Mouse (Mus musculus) heart, postnatal 10 days (tissue): ENCODE results near the gene Dpyd. TPM values are rescaled to one million over a fixed set of nuclear protein-coding genes. Genes with fewer than 3 reads are reported as not detected.

Source experiments
- DNase-seq, 2 experiments: peaks; one replicate each; pipeline ENCODE4 v3.0.0; 2021
- intact Hi-C: fragments of 180-260 bp; cut with DNase I; formaldehyde crosslinking; loops from one replicate; pipeline ENCODE4 v1.15.1; 2025
- total RNA-seq, 2 experiments: library from RNA; stranded (reverse); gene quantifications; 2 replicates each; pipeline ENCODE4 v1.2.3; 2021

Gene Dpyd
- total RNA-seq, 2 experiments from 2014 or later, result 4.7 to 4.9 TPM

DNA sequence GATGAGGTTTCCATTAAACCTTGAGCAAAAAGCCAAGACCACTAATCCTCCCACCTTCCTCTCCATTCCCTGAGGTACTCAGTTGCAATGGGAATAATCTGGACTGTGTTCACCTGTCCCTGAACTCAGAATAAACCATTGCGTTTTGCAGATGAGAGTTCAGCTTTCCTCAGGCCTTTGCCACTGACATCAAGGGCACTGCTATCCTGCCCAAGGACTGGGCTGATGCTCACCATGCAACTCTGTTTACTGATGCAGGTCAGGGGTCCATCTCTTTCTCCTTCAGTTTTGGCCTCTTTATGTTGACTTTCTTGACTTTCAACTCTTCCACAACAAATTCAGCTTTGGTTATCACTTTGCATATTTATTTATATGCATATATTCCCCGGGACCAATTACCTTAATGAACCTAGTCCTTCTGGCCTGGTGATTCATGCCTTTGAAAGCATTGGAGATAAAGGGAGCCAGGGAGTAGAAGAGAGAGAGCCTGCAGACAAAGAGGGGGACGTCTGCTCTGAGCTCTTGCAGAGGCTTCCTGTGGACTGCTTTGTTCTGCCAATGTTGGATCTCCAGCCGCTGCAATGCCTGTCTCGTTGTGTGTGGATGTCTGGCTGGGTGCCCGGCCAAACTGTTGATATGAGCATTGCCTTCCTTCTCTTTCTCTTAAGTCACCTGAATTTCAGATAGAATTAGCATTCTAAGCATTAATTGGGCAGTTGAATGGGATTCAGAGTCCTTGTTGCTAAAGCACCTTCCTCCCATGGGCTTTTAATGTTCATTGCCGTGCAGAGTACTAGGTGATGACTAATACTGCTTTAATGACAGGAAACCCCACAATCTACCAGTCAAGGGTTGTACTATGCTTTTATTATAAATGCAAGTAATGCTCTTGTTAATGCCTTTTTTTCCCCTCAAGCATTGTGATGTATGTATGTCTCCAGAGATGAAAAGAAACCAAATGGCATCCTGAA lies 771.7 kb downstream of the Dpyd start:
- peak; percentile 15 to 22 for DNase-seq
- intact Hi-C loops, result no loop called here

DNA sequence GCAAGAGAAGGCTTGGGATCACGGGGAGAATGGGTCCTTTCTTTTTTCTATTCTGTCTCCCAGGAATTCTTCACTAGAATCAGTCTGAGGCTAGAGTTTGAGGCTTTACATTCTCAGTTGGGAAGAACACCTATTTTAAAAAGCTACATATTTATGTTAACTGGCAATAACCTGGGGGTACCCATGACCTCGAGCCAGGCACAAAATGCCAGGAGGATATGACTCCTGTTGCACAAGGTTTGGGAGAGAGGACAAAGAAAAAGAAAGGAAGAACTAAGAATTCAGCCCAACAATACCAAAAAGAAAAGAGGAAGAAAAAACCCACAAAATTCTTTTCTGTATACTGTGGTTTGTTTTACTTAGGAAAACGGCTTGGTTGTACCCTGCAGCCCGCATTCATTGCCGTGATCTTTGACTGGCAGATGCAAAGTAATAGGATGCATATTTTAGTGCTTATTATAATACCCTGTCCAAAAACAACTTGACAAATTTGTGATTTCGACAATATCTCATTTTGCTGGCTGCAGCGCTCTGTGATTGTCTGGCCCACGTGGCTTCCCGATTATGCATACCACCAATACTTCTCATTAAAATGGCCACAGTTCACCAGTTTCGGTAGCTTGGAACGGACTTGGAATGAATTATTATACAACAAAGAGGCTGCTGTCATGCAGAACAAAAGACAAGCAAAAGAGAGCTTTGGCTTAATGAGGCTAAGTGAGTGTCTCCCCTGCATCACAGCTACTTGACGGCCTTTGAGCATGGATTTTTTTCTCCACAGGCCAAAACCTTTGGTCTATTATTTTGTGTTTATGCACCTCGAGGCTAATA lies 799.8 kb downstream of the Dpyd start:
- intact Hi-C loops, result no loop called here

DNA sequence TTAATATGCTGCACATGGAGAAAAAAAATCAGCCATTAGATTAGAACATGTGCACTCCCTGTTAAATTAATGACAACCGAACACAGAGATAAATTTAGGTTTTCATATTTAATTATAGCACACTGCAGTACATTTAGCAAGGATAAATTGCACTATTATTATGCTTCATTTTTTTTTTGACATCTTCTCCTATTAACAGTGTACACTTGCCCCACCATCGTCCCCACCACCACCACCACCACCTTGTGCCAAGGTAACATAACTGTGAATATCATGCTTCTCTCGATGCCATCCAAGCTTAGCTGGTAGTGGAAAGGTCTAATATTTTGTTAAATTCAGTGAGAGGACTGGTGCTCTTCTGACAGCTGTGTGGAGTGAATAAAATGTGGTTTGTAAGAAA lies 800.5 kb downstream of the Dpyd start:
- intact Hi-C loops, result no loop called here
- DNase-seq, result no peak

More for the DNA sequence above, 799.8 kb downstream of the Dpyd start:
- no peak for DNase-seq

GRCm38 (mm10) chr3:119368931-119369330 lies 807.0 kb downstream of the Dpyd start:
- DNase-seq, result no peak
- intact Hi-C loops, result no loop called here

GRCm38 (mm10) chr3:119381119-119381518 lies 819.2 kb downstream of the Dpyd start:
- DNase-seq, result no peak
- intact Hi-C loops, result no loop called here

DNA sequence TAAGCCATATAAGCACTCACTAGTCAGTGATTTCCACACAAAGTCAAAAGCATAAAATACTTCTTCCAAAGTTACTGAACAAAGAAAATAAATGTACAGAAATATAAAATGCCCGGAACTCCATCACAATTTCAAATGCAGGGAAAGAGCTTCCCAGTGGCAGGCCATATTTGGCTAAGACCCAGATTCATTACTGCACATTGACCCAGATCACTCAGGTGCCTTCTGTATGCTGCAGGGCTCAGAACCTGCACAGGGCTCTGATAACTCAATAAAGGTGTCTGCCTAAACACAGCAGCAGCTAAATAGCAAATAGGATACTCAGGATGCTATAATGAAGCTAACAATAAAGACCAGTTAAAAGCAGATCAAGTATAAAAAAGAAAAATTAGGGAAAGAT lies 820.5 kb downstream of the Dpyd start:
- intact Hi-C loops, result no loop called here
- no peak for DNase-seq

- DNase-seq, result no peak
- intact Hi-C loops, result no loop called here
Measured at GRCm38 (mm10) chr3:119387332-119388105, 825.6 kb downstream of the Dpyd start.

DNA sequence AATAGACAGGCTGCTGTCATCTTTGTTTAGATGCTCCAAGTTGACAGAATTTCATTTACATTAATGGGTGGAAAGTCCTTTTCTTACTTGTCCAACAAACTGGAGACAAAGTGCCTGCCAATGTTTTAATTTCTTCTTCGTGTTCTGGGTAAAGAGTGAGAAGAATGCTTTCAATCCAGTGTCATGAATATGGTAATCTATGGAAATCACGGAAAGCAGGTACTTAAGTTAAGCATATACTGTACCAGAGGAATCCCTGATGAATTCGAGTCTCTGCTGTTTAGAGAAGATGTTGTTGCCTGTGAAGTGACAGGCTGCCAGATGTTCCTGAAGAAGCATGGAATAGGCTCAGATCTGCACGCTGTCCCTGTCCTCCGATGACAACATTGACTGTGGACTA lies 835.3 kb downstream of the Dpyd start:
- intact Hi-C loops, result no loop called here
- DNase-seq, result no peak

GRCm38 (mm10) chr3:119402836-119403728 lies 841.2 kb downstream of the Dpyd start:
- intact Hi-C loops, result no loop called here

GRCm38 (mm10) chr3:119419087-119419709 lies 857.3 kb downstream of the Dpyd start:
- intact Hi-C loops, result no loop called here
- no peak for DNase-seq

More at GRCm38 (mm10) chr3:119402836-119403728, 841.2 kb downstream of the Dpyd start:
- DNase-seq, result no peak

DNA sequence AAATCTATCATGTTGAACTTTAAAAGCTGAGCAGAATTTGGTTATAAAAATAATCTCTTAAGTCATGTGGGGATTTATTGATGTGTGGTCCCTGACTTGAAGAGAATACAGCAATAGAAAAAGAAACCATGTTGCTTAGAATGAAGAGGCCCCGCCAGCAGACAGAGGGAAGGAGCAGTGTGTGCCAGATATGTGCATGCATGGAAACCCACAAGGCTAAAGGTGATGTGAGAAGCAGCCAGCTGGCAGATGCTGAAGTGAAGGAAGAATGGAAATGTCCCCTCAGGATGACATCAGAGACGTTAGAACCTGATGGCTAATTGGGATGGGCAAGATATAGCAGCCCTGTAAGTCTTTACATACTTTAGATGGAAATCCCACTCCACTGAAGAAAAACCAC lies 857.8 kb downstream of the Dpyd start:
- no peak for DNase-seq
- intact Hi-C loops, result no loop called here

- intact Hi-C loops, result no loop called here
- no peak for DNase-seq
Measured at GRCm38 (mm10) chr3:119431339-119431738, 869.4 kb downstream of the Dpyd start.

GRCm38 (mm10) chr3:119431757-119432156 lies 869.8 kb downstream of the Dpyd start:
- DNase-seq, result no peak
- intact Hi-C loops, result no loop called here

DNA sequence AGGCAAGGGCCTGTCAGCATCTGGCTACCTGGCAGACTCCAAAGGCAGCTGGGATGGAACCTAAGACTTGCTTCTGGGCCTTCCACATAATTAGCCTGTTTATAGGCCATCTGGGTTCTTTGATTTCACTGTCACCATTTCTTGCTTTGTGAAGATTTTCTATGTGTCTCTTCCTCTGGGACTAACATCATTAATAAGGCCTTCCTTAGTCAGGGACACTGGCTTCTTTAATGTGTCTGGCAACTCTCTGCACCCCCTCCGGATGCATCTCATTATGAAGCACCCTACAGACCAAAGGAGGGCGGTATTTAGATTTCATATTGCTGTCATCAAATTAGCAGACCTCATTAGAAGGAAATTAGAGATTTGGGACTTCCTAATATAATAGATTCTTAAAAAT lies 885.6 kb downstream of the Dpyd start:
- intact Hi-C loops, result no loop called here

DNA sequence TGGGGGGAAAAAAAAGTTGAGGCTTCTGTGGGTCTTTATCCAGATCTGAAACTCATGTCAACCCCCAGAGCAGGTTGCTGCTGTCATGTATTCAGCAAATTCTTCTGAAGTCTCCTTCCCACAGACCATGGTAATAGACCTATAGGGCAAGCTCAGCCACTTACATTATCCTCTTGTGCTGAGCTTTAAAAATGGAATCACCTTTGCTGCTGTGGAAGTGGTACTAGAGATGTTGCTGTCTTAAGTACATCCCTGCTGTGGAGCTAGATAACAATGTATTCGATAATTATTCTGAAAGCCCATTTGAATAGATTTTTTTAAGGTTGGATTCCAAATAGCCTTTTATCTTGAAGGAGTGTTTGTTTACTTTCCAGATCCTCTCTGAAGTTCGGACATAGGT lies 902.1 kb downstream of the Dpyd start:
- intact Hi-C loops, result no loop called here
- DNase-seq, result no peak

More for the DNA sequence above, 885.6 kb downstream of the Dpyd start:
- DNase-seq, result no peak

DNA sequence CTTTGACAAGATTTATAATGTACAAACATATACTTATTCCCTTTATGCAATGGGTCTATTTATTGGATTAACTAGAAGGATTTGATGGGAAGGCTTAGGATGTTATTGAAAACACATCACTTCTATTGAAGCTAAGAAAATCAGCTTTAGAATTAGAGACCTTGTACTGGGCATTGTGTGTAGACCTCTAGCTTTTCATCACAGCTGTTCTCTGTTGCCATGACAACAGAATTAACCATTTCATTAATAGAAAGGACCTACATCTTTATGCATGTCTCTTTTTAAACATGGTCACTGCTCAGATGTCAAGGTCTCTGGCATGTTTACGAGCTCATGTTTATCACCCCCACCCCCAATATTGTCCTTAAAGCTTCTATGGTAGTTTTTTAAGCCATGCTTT lies 902.5 kb downstream of the Dpyd start:
- DNase-seq, result no peak
- intact Hi-C loops, result no loop called here

GRCm38 (mm10) chr3:119467723-119468122 lies 905.8 kb downstream of the Dpyd start:
- peak; percentile 23 to 28 for DNase-seq
- intact Hi-C loops, result loop anchor here (5.0 kb wide), 1 partner anchor 725 kb away; no protein-coding TSS in a partner anchor
